Mouse (Mus musculus): ENCODE results near the gene Runx3. TPM values are rescaled to one million over a fixed set of nuclear protein-coding genes. Genes with fewer than 3 reads are reported as not detected.

The Runx3 gene
- polyA plus RNA-seq, 2 experiments, result 6.3 to 11.1 TPM

GRCm38 (mm10) chr4:135203806-135204560 is 83.5 kb downstream of the Runx3 start:
- DNase-seq (ENCODE audit: low spot score) (no peak), ATAC-seq (ENCODE audit: low FRiP score, low read depth) (no peak)
- no peaks in the 10 kb centered on the region for H3K9me3 ChIP-seq (ENCODE audit: control insufficient read depth, low read length)
- no peak for TF ChIP-seq POLR2A (IDR thresholded peaks at IDR 0.05; ENCODE audit: borderline replicate concordance, extremely low read depth, insufficient read depth, insufficient read length)
- no peak overlapping the region for H3K9ac ChIP-seq (ENCODE audit: low read depth, low read length, severe bottlenecking)
- H3K36me3 ChIP-seq (ENCODE audit: control insufficient read depth, insufficient read depth, low read length), result no peaks in the 10 kb centered on the region
- peaks cover 5% of the 10 kb centered on the region; the same call in 1 of the 2 replicates for H3K4me1 ChIP-seq (ENCODE audit: control insufficient read depth, insufficient read depth, low read length)
- 16% methylated on average over 17 of the region's 17 CpGs for WGBS
- H3K4me3 ChIP-seq (replicated peaks; ENCODE audit: low read length), result peak overlapping the region; percentile 18
- peak overlapping the region; percentile 54 for H3K4me2 ChIP-seq (replicated peaks; ENCODE audit: low read depth, low read length, severe bottlenecking)
- no peak overlapping the region for H3K27ac ChIP-seq (replicated peaks; ENCODE audit: low read depth, low read length)
- H3K27me3 ChIP-seq (ENCODE audit: control insufficient read depth, insufficient read depth, low read length), result peaks cover 26% of the 10 kb centered on the region

- Histone ChIP-seq H3K36me3 (ENCODE audit: control insufficient read depth, insufficient read depth, low read length) (no peaks in the 10 kb centered on the region), H3K27ac (replicated peaks; ENCODE audit: low read depth, low read length) (no peak overlapping the region), H3K4me2 (replicated peaks; ENCODE audit: low read depth, low read length, severe bottlenecking) (no peak overlapping the region), H3K4me1 (ENCODE audit: control insufficient read depth, insufficient read depth, low read length) (peaks cover 5% of the 10 kb centered on the region; the same call in 1 of the 2 replicates), H3K9ac (ENCODE audit: low read depth, low read length, severe bottlenecking) (no peak overlapping the region), H3K9me3 (ENCODE audit: control insufficient read depth, low read length) (no peaks in the 10 kb centered on the region), H3K27me3 (ENCODE audit: control insufficient read depth, insufficient read depth, low read length) (peaks cover 26% of the 10 kb centered on the region), H3K4me3 (replicated peaks; ENCODE audit: low read length) (no peak overlapping the region)
- no peak for TF ChIP-seq POLR2A (IDR thresholded peaks at IDR 0.05; ENCODE audit: borderline replicate concordance, extremely low read depth, insufficient read depth, insufficient read length)
- ATAC-seq (ENCODE audit: low FRiP score, low read depth) (no peak), DNase-seq (ENCODE audit: low spot score) (no peak)
- 54% methylated on average over 5 of the region's 5 CpGs for WGBS
Measured at GRCm38 (mm10) chr4:135204666-135205065, 84.2 kb downstream of the Runx3 start.

GRCm38 (mm10) chr4:135205254-135205653 is 84.8 kb downstream of the Runx3 start:
- no peak overlapping the region for H3K4me2 ChIP-seq (replicated peaks; ENCODE audit: low read depth, low read length, severe bottlenecking)
- no peak for TF ChIP-seq POLR2A (IDR thresholded peaks at IDR 0.05; ENCODE audit: borderline replicate concordance, extremely low read depth, insufficient read depth, insufficient read length)
- peaks cover 5% of the 10 kb centered on the region; the same call in 1 of the 2 replicates for H3K4me1 ChIP-seq (ENCODE audit: control insufficient read depth, insufficient read depth, low read length)
- 22% methylated on average over 5 of the region's 5 CpGs for WGBS
- H3K9me3 ChIP-seq (ENCODE audit: control insufficient read depth, low read length), result no peaks in the 10 kb centered on the region
- no peaks in the 10 kb centered on the region for H3K36me3 ChIP-seq (ENCODE audit: control insufficient read depth, insufficient read depth, low read length)
- no peak overlapping the region for H3K27ac ChIP-seq (replicated peaks; ENCODE audit: low read depth, low read length)
- DNase-seq (ENCODE audit: low spot score), result no peak
- H3K9ac ChIP-seq (ENCODE audit: low read depth, low read length, severe bottlenecking), result no peak overlapping the region
- H3K4me3 ChIP-seq (replicated peaks; ENCODE audit: low read length), result no peak overlapping the region
- ATAC-seq (ENCODE audit: low FRiP score, low read depth), result no peak
- peaks cover 26% of the 10 kb centered on the region for H3K27me3 ChIP-seq (ENCODE audit: control insufficient read depth, insufficient read depth, low read length)

- Histone ChIP-seq H3K27ac (replicated peaks; ENCODE audit: low read depth, low read length) (no peak overlapping the region), H3K4me2 (replicated peaks; ENCODE audit: low read depth, low read length, severe bottlenecking) (peak overlapping the region; percentile 71), H3K4me1 (ENCODE audit: control insufficient read depth, insufficient read depth, low read length) (peaks cover 5% of the 10 kb centered on the region; the same call in 1 of the 2 replicates), H3K9ac (ENCODE audit: low read depth, low read length, severe bottlenecking) (peak overlapping the region; percentile 17; the same call in 1 of the 2 replicates), H3K27me3 (ENCODE audit: control insufficient read depth, insufficient read depth, low read length) (peaks cover 26% of the 10 kb centered on the region), H3K9me3 (ENCODE audit: control insufficient read depth, low read length) (no peaks in the 10 kb centered on the region), H3K36me3 (ENCODE audit: control insufficient read depth, insufficient read depth, low read length) (no peaks in the 10 kb centered on the region), H3K4me3 (replicated peaks; ENCODE audit: low read length) (peak overlapping the region; percentile 38)
- ATAC-seq (ENCODE audit: low FRiP score, low read depth), result peak; percentile 65; the same call in 1 of the 2 replicates
- no peak for TF ChIP-seq POLR2A (IDR thresholded peaks at IDR 0.05; ENCODE audit: borderline replicate concordance, extremely low read depth, insufficient read depth, insufficient read length)
- peak; percentile 91 for DNase-seq (ENCODE audit: low spot score)
- 3% methylated on average over 38 of the region's 47 CpGs for WGBS
Measured at GRCm38 (mm10) chr4:135205711-135206600, 85.5 kb downstream of the Runx3 start.

GRCm38 (mm10) chr4:135209846-135210245 is 89.4 kb downstream of the Runx3 start:
- peaks cover 12% of the 10 kb centered on the region; the same call in 1 of the 2 replicates for H3K27me3 ChIP-seq (ENCODE audit: control insufficient read depth, insufficient read depth, low read length)
- H3K4me1 ChIP-seq (ENCODE audit: control insufficient read depth, insufficient read depth, low read length), result no peaks in the 10 kb centered on the region; the same call in 1 of the 2 replicates
- no peak overlapping the region for H3K4me3 ChIP-seq (replicated peaks; ENCODE audit: low read length)
- WGBS, result 61% methylated on average over 2 of the region's 2 CpGs
- no peak for TF ChIP-seq POLR2A (IDR thresholded peaks at IDR 0.05; ENCODE audit: borderline replicate concordance, extremely low read depth, insufficient read depth, insufficient read length)
- no peak for DNase-seq (ENCODE audit: low spot score)
- no peak overlapping the region for H3K9ac ChIP-seq (ENCODE audit: low read depth, low read length, severe bottlenecking)
- H3K9me3 ChIP-seq (ENCODE audit: control insufficient read depth, low read length), result no peaks in the 10 kb centered on the region
- no peak for ATAC-seq (ENCODE audit: low FRiP score, low read depth)
- no peak overlapping the region for H3K27ac ChIP-seq (replicated peaks; ENCODE audit: low read depth, low read length)
- peaks cover 17% of the 10 kb centered on the region for H3K36me3 ChIP-seq (ENCODE audit: control insufficient read depth, insufficient read depth, low read length)
- H3K4me2 ChIP-seq (replicated peaks; ENCODE audit: low read depth, low read length, severe bottlenecking), result no peak overlapping the region

Measured in limb, embryonic 14.5 days (tissue).